Mouse (Mus musculus): ENCODE data around the gene Trp53bp1. TPM values are rescaled to one million over a fixed set of nuclear protein-coding genes. Genes with fewer than 3 reads are reported as not detected.

Trp53bp1 gene
- total and polyA plus RNA-seq, 2 experiments, result 6.8 to 9.1 TPM

DNA sequence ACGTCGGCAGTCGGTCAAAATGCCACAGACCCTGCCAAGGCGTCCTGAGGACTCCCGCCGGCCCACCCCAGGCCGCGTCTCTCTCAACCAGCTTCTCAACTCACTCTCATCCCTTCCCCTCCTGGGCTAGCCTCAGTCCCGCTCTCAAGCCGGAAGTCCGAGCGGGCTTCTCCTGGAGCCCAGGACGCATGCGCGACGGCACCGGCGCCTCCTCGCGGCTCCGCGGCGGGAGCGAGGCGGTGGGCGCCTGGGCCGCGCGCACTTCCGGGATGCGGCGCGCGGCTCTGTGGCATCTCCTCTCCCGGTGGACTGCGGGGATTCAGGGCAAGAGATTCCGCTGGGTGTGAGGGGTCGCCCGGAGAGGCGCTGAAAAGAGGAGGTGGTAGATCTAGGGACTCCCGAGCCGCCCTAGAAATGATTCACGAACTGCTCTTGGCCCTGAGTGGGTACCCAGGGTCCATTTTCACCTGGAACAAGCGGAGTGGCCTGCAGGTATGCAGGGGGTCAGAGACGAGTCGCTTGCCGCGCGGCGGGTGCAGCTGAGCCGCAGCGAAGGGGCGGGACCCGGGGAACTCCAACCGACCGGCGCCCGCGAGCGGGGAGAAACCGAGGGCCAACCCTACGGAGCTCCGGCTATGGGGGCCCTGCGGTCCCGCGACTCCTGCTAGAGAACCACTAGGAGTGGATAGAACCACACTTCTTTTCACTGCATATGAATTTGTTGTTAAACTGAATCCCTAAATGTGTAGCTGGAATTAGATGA, 100.0 kb downstream of the Trp53bp1 start, which contains the start of gene Zscan29:
Gene Zscan29, minus strand, starts transcription at position 146 of the 763 bp plus-strand sequence.
- DNase-seq (ENCODE audit: extremely low read depth, low read depth, low spot score), result peak; percentile 73

DNA sequence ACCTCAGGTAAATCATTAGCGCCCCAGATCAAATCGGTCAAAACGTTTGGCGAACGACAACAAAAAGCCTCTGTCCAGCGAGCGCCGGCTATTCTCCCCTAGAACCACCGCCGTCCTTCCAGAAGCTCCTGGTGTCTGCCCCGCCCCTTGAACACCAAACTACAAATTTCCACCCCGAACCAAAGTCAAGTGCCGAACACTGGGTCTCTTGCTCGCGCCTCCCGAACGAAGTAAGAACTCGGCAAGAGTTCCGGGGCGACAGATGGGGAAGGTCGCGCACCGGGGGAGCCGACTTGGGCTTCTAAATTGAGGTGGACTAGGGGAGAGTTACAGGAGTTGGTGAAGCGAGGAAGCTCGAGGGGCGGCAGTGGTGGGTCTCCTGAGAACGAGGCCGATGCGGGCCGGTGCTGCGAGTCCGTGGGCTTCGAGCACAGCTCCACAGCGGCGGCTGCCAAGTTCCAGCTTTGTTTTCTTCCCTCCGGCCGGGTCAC, 100.7 kb downstream of the Trp53bp1 start, which contains the start of gene Tubgcp4:
Gene Tubgcp4, plus strand, starts transcription at position 174 of the 491 bp plus-strand sequence.
- Histone ChIP-seq H3K79me2 (ENCODE audit: control insufficient read depth, insufficient read depth, low read length) (no peaks in the 10 kb centered on the region; the same call in 1 of the 2 replicates), H3K27ac (replicated peaks; ENCODE audit: insufficient read depth, low read depth, low read length) (peak within 1 kb of the TSS; percentile 86), H3K27me3 (ENCODE audit: control insufficient read depth, insufficient read depth, low read length) (no peaks in the 10 kb centered on the region), H3K9ac (ENCODE audit: low read depth, low read length) (peak within 1 kb of the TSS; percentile 84), H3K4me3 (ENCODE audit: insufficient read depth, low read depth, low read length) (peak within 1 kb of the TSS; percentile 85), H3K4me1 (ENCODE audit: control insufficient read depth, insufficient read depth, low read length) (peaks cover 10% of the 10 kb centered on the region), H3K36me3 (ENCODE audit: control insufficient read depth, insufficient read depth, low read length) (peaks cover 23% of the 10 kb centered on the region)
- peak; percentile 72 for DNase-seq (ENCODE audit: extremely low read depth, low read depth, low spot score)
- whole genome bisulfite sequencing, result under 1% methylated on average over 38 of the region's 38 CpGs
- TF ChIP-seq CTCF (IDR thresholded peaks at IDR 0.05; ENCODE audit: low read depth, low read length) (no peak), POLR2A (IDR thresholded peaks at IDR 0.05; ENCODE audit: extremely low read depth, insufficient read depth, low read length) (no peak)

More for the DNA sequence above, 100.0 kb downstream of the Trp53bp1 start, which contains the start of gene Zscan29:
- Histone ChIP-seq H3K36me3 (ENCODE audit: control insufficient read depth, insufficient read depth, low read length) (peaks cover 23% of the 10 kb centered on the region), H3K9ac (ENCODE audit: low read depth, low read length) (peak within 1 kb of the TSS; percentile 84), H3K4me1 (ENCODE audit: control insufficient read depth, insufficient read depth, low read length) (peaks cover 10% of the 10 kb centered on the region), H3K27me3 (ENCODE audit: control insufficient read depth, insufficient read depth, low read length) (no peaks in the 10 kb centered on the region), H3K79me2 (ENCODE audit: control insufficient read depth, insufficient read depth, low read length) (no peaks in the 10 kb centered on the region; the same call in 1 of the 2 replicates), H3K4me3 (ENCODE audit: insufficient read depth, low read depth, low read length) (peak within 1 kb of the TSS; percentile 85), H3K27ac (replicated peaks; ENCODE audit: insufficient read depth, low read depth, low read length) (peak within 1 kb of the TSS; percentile 86)
- TF ChIP-seq POLR2A (IDR thresholded peaks at IDR 0.05; ENCODE audit: extremely low read depth, insufficient read depth, low read length) (peak; percentile 80), CTCF (IDR thresholded peaks at IDR 0.05; ENCODE audit: low read depth, low read length) (no peak)
- under 1% methylated on average over 66 of the region's 66 CpGs for WGBS

DNA sequence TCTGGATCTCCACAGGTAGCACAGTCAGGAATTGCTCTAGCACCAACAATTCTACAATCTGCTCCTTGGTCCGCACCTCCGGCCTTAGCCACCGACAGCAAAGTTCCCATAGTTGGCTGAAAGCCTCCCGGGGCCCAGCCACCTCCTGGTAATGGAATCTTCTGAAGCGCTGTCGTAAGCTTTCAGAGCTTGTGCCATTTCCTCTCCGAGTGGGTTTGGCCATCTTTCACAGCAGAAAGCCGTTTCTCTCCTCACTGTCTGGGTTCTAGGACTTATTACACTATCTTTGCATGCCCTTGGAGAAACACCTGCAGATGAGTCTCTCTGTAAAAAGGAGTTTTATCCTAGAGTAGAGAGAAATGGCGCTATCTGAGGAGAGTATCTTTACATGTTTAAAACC, 101.3 kb downstream of the Trp53bp1 start:
- peak overlapping the region; percentile 86 for H3K27ac ChIP-seq (replicated peaks; ENCODE audit: insufficient read depth, low read depth, low read length)
- DNase-seq (ENCODE audit: extremely low read depth, low read depth, low spot score), result peak; percentile 63
- WGBS, result under 1% methylated on average over 9 of the region's 9 CpGs

DNA sequence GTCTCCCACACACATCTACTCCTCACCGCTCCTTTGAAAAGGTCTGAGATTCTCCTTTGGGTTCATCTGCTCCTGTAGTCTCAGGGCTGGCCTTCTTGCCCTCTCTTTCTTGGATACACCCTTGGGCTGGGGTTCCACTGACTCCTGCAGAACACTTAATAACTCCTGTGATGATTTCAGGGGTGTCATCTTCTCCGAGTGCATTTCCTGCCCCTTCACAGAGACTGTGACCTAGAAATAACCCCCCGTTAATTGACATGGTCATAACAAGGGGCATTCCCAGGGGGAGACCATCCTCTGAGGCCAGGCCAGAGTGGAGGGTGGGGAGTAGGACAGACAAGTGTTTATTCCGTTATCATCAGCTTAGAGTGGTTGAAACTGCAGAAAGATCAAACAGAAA, 102.0 kb downstream of the Trp53bp1 start:
- no peak for DNase-seq (ENCODE audit: extremely low read depth, low read depth, low spot score)
- H3K27me3 ChIP-seq (ENCODE audit: control insufficient read depth, insufficient read depth, low read length), result no peaks in the 10 kb centered on the region
- no peak overlapping the region for H3K9ac ChIP-seq (ENCODE audit: low read depth, low read length)
- no peak for TF ChIP-seq POLR2A (IDR thresholded peaks at IDR 0.05; ENCODE audit: extremely low read depth, insufficient read depth, low read length)
- TF ChIP-seq CTCF (IDR thresholded peaks at IDR 0.05; ENCODE audit: low read depth, low read length), result no peak
- peaks cover 10% of the 10 kb centered on the region for H3K4me1 ChIP-seq (ENCODE audit: control insufficient read depth, insufficient read depth, low read length)
- peaks cover 20% of the 10 kb centered on the region for H3K36me3 ChIP-seq (ENCODE audit: control insufficient read depth, insufficient read depth, low read length)
- H3K4me3 ChIP-seq (ENCODE audit: insufficient read depth, low read depth, low read length), result no peak overlapping the region
- 50% methylated on average over 4 of the region's 4 CpGs for WGBS
- H3K79me2 ChIP-seq (ENCODE audit: control insufficient read depth, insufficient read depth, low read length), result no peaks in the 10 kb centered on the region; the same call in 1 of the 2 replicates
- no peak overlapping the region for H3K27ac ChIP-seq (replicated peaks; ENCODE audit: insufficient read depth, low read depth, low read length)

More for the DNA sequence above, 101.3 kb downstream of the Trp53bp1 start:
- Histone ChIP-seq H3K36me3 (ENCODE audit: control insufficient read depth, insufficient read depth, low read length) (peaks cover 20% of the 10 kb centered on the region), H3K27me3 (ENCODE audit: control insufficient read depth, insufficient read depth, low read length) (no peaks in the 10 kb centered on the region), H3K9ac (ENCODE audit: low read depth, low read length) (peak overlapping the region; percentile 84), H3K4me3 (ENCODE audit: insufficient read depth, low read depth, low read length) (peak overlapping the region; percentile 85), H3K79me2 (ENCODE audit: control insufficient read depth, insufficient read depth, low read length) (no peaks in the 10 kb centered on the region; the same call in 1 of the 2 replicates), H3K4me1 (ENCODE audit: control insufficient read depth, insufficient read depth, low read length) (peaks cover 10% of the 10 kb centered on the region)
- TF ChIP-seq POLR2A (IDR thresholded peaks at IDR 0.05; ENCODE audit: extremely low read depth, insufficient read depth, low read length) (no peak), CTCF (IDR thresholded peaks at IDR 0.05; ENCODE audit: low read depth, low read length) (no peak)

DNA sequence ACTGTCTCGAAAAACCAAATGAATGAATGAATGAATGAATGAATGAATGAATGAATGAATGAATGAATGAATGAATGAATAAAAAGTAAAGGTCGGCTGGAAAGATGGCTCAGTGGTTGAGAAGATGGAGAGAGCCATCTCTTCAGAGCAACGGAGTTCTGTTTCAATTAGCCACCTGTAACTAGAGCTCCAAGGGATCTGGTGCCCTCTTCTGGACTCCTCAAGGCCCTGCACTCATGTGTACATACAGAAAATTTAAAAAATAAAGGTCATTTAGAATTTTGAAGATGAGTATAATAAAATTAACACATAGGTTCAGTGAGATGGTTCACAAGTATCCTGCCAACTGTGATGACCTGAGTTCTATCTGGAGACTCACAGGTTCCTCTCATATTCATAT, 118.1 kb downstream of the Trp53bp1 start:
- WGBS, result 92% methylated on average over 3 of the region's 3 CpGs
- no peaks in the 10 kb centered on the region for H3K79me2 ChIP-seq (ENCODE audit: control insufficient read depth, insufficient read depth, low read length)
- TF ChIP-seq CTCF (IDR thresholded peaks at IDR 0.05; ENCODE audit: low read depth, low read length), result peak; percentile 36; the same call in 1 of the 2 replicates
- no peak for TF ChIP-seq POLR2A (IDR thresholded peaks at IDR 0.05; ENCODE audit: extremely low read depth, insufficient read depth, low read length)
- H3K4me1 ChIP-seq (ENCODE audit: control insufficient read depth, insufficient read depth, low read length), result no peaks in the 10 kb centered on the region
- H3K27ac ChIP-seq (replicated peaks; ENCODE audit: insufficient read depth, low read depth, low read length), result no peak overlapping the region
- no peak overlapping the region for H3K9ac ChIP-seq (ENCODE audit: low read depth, low read length)
- no peak for DNase-seq (ENCODE audit: extremely low read depth, low read depth, low spot score)
- peaks cover 57% of the 10 kb centered on the region for H3K36me3 ChIP-seq (ENCODE audit: control insufficient read depth, insufficient read depth, low read length)
- no peaks in the 10 kb centered on the region for H3K27me3 ChIP-seq (ENCODE audit: control insufficient read depth, insufficient read depth, low read length)
- no peak overlapping the region for H3K4me3 ChIP-seq (ENCODE audit: insufficient read depth, low read depth, low read length)
